Mouse (Mus musculus): ENCODE data around the gene Myh6. TPM values are rescaled to one million over a fixed set of nuclear protein-coding genes. Genes with fewer than 3 reads are reported as not detected.
"Not testable (repeated sequence)": the region's sequence is repeated elsewhere in the genome, so short reads cannot be mapped to it uniquely, and the experiment has no call there.

The Myh6 gene
- polyA plus RNA-seq, 1 experiment from 2014 or later = 2.1 TPM

DNA sequence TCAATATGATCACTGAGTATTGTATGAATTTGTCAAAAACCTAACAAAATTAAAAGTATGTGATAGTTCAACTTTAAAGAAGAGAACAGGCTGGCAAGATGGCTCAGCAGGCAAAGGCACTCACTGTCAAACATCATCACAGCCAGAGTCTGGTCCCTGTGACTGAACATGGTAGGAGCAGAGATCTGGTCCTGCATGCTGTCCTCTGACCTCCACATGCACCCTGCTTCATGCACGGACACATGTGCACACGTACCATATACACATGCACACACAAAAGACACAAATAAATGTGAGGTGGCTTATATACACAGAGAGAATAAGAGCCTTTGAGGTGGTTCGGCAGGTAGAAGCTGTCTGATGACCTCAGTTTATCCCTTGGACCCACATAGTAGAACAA lies 11.2 kb downstream of the Myh6 start:
- no peaks in the 10 kb centered on the region for H3K9me3 ChIP-seq (replicated peaks; ENCODE audit: control insufficient read depth, low read length)
- no peaks in the 10 kb centered on the region for H3K4me1 ChIP-seq (ENCODE audit: control insufficient read depth, insufficient read depth, low read length)
- ATAC-seq (ENCODE audit: insufficient read depth, low FRiP score) = no peak
- 72% methylated on average over 3 of the region's 3 CpGs for WGBS
- no peak overlapping the region for H3K4me2 ChIP-seq (ENCODE audit: low read depth, low read length)
- H3K9ac ChIP-seq (ENCODE audit: low read length) = no peak overlapping the region
- H3K36me3 ChIP-seq (ENCODE audit: control insufficient read depth, insufficient read depth, low read length) = no peaks in the 10 kb centered on the region
- H3K27me3 ChIP-seq (ENCODE audit: control insufficient read depth, insufficient read depth, low read length) = no peaks in the 10 kb centered on the region
- H3K4me3 ChIP-seq (replicated peaks; ENCODE audit: low read length) = no peak overlapping the region
- H3K27ac ChIP-seq (ENCODE audit: low read length) = no peak overlapping the region

DNA sequence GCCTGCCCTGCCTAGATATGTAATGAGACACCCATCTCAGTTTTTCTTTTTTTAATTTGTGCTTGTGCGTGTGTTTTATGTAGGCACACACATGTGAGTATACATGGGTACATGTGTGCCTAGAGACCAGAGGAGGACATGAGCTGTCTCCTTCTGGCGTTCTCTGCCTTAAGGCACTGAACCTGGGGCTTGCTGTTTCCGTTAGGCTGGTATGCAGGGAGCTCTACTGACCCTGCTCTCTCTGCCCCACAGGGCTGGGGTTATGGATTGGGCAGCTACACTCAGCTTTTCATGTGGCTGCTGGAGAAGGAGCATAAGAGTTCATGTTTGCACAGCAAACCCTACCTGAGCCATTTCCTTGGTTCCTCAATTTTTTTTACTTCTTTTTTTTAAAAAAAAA lies 12.3 kb downstream of the Myh6 start:
- H3K4me2 ChIP-seq (ENCODE audit: low read depth, low read length) = no peak overlapping the region
- no peak overlapping the region for H3K9ac ChIP-seq (ENCODE audit: low read length)
- no peaks in the 10 kb centered on the region for H3K9me3 ChIP-seq (replicated peaks; ENCODE audit: control insufficient read depth, low read length)
- no peak for ATAC-seq (ENCODE audit: insufficient read depth, low FRiP score)
- no peaks in the 10 kb centered on the region for H3K4me1 ChIP-seq (ENCODE audit: control insufficient read depth, insufficient read depth, low read length)
- no peak overlapping the region for H3K27ac ChIP-seq (ENCODE audit: low read length)
- WGBS = 73% methylated on average over 3 of the region's 3 CpGs
- no peak overlapping the region for H3K4me3 ChIP-seq (replicated peaks; ENCODE audit: low read length)
- no peaks in the 10 kb centered on the region for H3K36me3 ChIP-seq (ENCODE audit: control insufficient read depth, insufficient read depth, low read length)
- H3K27me3 ChIP-seq (ENCODE audit: control insufficient read depth, insufficient read depth, low read length) = no peaks in the 10 kb centered on the region

DNA sequence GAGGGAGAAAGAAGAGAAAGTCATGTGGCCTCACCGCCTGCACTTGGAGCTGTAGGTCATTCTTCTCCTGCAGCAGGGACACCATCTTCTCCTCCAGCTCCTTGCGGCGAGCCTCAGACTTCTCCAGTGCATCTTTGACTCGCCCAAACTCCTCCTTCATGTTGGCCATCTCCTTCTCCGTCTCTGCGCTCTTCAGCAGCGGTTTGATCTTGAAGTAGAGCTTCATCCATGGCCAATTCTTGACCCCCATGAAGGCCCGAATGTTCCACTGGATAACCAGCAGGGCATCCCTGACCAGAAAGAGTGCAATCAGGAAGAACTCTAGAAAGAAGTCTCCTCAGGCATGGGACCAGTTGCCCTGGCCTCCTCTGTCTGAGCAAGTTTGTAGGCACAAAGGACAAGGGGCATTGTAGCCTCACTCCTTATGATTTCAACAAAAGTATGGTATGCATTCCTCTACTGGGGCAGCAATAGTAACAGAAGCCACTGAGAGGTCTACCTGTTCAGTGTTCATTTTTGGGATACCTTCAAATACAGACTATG lies 13.0 kb downstream of the Myh6 start:
- no peak for ATAC-seq (ENCODE audit: insufficient read depth, low FRiP score)
- Histone ChIP-seq H3K4me3 (replicated peaks; ENCODE audit: low read length) (no peak overlapping the region), H3K9me3 (replicated peaks; ENCODE audit: control insufficient read depth, low read length) (no peaks in the 10 kb centered on the region), H3K36me3 (ENCODE audit: control insufficient read depth, insufficient read depth, low read length) (no peaks in the 10 kb centered on the region), H3K27ac (ENCODE audit: low read length) (no peak overlapping the region), H3K9ac (ENCODE audit: low read length) (no peak overlapping the region), H3K27me3 (ENCODE audit: control insufficient read depth, insufficient read depth, low read length) (no peaks in the 10 kb centered on the region), H3K4me2 (ENCODE audit: low read depth, low read length) (no peak overlapping the region), H3K4me1 (ENCODE audit: control insufficient read depth, insufficient read depth, low read length) (no peaks in the 10 kb centered on the region)
- 92% methylated on average over 8 of the region's 8 CpGs for WGBS

DNA sequence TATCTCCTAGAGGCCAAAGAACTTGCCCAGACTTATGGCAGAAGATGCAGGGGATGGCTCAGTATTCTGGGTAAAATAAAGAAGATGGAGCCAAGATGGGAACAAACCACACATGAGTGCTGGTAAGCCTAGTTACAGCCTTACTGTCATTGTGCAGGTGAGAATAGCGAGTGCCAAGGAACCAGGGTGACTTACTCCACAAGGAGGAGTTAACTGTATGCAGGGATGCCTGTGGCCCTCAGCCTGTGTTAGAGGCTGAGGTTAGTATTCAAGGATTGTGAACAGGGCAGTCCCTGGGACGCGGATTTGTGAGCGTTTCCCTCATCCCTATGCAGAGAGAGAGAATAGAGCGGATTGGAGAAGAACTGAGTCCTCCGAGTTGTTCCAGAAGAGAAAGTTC lies 15.1 kb downstream of the Myh6 start:
- H3K9ac ChIP-seq (ENCODE audit: low read length) = no peak overlapping the region
- no peaks in the 10 kb centered on the region for H3K36me3 ChIP-seq (ENCODE audit: control insufficient read depth, insufficient read depth, low read length)
- no peak for ATAC-seq (ENCODE audit: insufficient read depth, low FRiP score)
- no peaks in the 10 kb centered on the region for H3K4me1 ChIP-seq (ENCODE audit: control insufficient read depth, insufficient read depth, low read length)
- WGBS = 81% methylated on average over 6 of the region's 6 CpGs
- no peak overlapping the region for H3K4me3 ChIP-seq (replicated peaks; ENCODE audit: low read length)
- no peak overlapping the region for H3K4me2 ChIP-seq (ENCODE audit: low read depth, low read length)
- H3K9me3 ChIP-seq (replicated peaks; ENCODE audit: control insufficient read depth, low read length) = no peaks in the 10 kb centered on the region
- no peaks in the 10 kb centered on the region for H3K27me3 ChIP-seq (ENCODE audit: control insufficient read depth, insufficient read depth, low read length)
- H3K27ac ChIP-seq (ENCODE audit: low read length) = no peak overlapping the region

DNA sequence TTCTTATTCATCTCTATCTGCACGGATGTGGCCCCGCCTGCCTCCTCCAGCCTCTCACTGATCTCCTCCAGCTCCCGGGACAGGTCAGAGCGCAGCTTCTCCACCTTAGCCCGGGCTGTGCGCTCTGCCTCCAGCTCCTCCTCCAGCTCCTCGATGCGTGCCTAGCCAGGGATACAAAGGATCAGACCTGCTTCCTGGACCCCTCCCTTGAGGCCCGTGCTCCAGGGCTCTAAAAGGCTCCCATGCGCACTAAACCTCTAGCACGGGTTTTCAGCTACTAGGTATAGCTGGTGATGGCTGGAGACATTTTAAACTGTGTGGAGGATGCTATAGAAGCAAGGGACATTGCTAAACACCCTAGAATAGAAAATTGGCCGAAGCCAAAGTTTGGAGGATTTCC lies 16.2 kb downstream of the Myh6 start:
- Histone ChIP-seq H3K9me3 (replicated peaks; ENCODE audit: control insufficient read depth, low read length) (no peaks in the 10 kb centered on the region), H3K27ac (ENCODE audit: low read length) (no peak overlapping the region), H3K36me3 (ENCODE audit: control insufficient read depth, insufficient read depth, low read length) (no peaks in the 10 kb centered on the region), H3K4me1 (ENCODE audit: control insufficient read depth, insufficient read depth, low read length) (no peaks in the 10 kb centered on the region), H3K4me2 (ENCODE audit: low read depth, low read length) (no peak overlapping the region), H3K9ac (ENCODE audit: low read length) (no peak overlapping the region), H3K27me3 (ENCODE audit: control insufficient read depth, insufficient read depth, low read length) (no peaks in the 10 kb centered on the region), H3K4me3 (replicated peaks; ENCODE audit: low read length) (no peak overlapping the region)
- 52% methylated on average over 12 of the region's 12 CpGs for WGBS
- ATAC-seq (ENCODE audit: insufficient read depth, low FRiP score) = no peak

DNA sequence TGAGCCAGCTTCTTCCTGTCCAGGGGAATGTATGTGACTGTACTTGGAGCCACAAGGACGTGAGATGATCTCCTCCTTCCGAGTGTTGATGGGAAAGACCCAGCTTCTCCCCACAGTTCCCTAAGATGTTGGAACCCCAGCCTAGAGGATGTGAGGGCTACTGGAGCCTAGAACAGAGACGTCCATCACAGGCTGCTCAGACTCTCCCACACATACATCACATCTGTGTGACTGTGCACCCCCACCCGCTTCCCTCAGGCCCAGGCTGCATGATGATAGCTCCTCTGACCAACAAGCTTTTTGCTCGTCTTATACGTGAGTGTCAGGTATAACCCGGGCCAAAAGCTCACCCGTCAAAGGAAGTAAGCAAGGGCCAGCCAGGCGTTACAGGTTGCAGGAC lies 17.9 kb downstream of the Myh6 start:
- ATAC-seq (ENCODE audit: insufficient read depth, low FRiP score) = no peak
- Histone ChIP-seq H3K4me2 (ENCODE audit: low read depth, low read length) (no peak overlapping the region), H3K27me3 (ENCODE audit: control insufficient read depth, insufficient read depth, low read length) (no peaks in the 10 kb centered on the region), H3K9me3 (replicated peaks; ENCODE audit: control insufficient read depth, low read length) (no peaks in the 10 kb centered on the region), H3K36me3 (ENCODE audit: control insufficient read depth, insufficient read depth, low read length) (no peaks in the 10 kb centered on the region), H3K4me3 (replicated peaks; ENCODE audit: low read length) (no peak overlapping the region), H3K27ac (ENCODE audit: low read length) (no peak overlapping the region), H3K9ac (ENCODE audit: low read length) (no peak overlapping the region), H3K4me1 (ENCODE audit: control insufficient read depth, insufficient read depth, low read length) (no peaks in the 10 kb centered on the region)
- WGBS = 81% methylated on average over 9 of the region's 9 CpGs

DNA sequence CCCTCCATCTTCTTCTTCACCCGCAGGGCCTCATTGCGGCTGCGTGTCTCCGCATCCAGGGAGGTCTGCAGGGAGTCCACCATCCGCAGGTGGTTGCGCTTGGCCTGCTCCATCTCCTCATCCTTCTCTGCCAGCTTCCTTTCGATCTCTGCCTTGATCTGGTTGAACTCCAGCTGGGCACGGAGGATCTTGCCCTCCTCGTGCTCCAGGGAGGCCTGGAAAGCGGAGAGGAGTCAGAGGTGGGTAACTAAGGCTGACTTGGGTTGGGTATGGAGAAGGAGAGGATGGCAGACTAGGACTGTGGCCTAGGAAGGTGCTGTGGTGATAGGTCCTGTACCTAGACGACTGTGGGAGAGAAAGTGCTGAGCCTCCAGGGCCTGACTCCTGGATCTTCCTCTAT lies 19.7 kb downstream of the Myh6 start:
- not testable (repeated sequence) for H3K27ac ChIP-seq (ENCODE audit: low read length); H3K9ac ChIP-seq (ENCODE audit: low read length); H3K4me2 ChIP-seq (ENCODE audit: low read depth, low read length); H3K4me1 ChIP-seq (ENCODE audit: control insufficient read depth, insufficient read depth, low read length); H3K36me3 ChIP-seq (ENCODE audit: control insufficient read depth, insufficient read depth, low read length); H3K4me3 ChIP-seq (replicated peaks; ENCODE audit: low read length); H3K27me3 ChIP-seq (ENCODE audit: control insufficient read depth, insufficient read depth, low read length); H3K9me3 ChIP-seq (replicated peaks; ENCODE audit: control insufficient read depth, low read length); ATAC-seq (ENCODE audit: insufficient read depth, low FRiP score)
- WGBS = 86% methylated on average over 10 of the region's 11 CpGs

DNA sequence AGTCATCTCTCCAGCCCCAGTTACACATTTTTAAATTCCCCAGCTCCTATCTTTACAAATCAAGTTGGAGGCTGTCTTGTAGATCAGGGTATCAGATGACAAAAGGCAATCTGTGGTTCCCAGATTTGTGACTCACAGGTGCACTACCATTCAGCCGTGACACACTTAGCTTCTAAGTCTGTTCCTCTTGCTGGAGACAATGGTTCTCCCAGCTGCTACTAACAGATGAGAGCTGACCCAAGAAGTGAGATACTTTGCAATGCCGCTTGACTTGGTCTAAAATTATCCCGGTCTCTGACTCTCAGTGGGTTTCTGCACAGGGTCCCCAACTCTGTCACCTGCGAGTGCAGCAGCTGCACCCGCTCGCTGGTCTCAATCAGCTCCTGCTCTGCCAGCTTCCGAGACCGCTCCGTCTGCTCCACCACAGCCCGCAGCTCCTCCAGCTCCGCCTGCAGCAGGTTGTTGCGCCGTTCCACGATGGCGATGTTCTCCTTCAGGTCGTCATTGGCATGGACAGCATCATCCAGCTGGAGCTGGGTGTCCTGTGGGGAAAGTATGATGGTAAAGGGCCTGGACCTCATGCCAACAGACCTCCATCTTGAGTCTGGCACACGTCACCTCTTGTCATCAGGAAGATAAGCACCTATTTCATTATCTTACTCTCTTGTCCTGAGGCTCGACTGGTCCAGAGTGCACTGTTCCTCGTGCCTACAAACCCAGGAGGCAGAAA lies 20.6 kb downstream of the Myh6 start:
- WGBS = 72% methylated on average over 19 of the region's 19 CpGs
- Histone ChIP-seq H3K27me3 (ENCODE audit: control insufficient read depth, insufficient read depth, low read length) (no peaks in the 10 kb centered on the region), H3K27ac (ENCODE audit: low read length) (no peak overlapping the region), H3K4me3 (replicated peaks; ENCODE audit: low read length) (no peak overlapping the region), H3K9ac (ENCODE audit: low read length) (no peak overlapping the region), H3K9me3 (replicated peaks; ENCODE audit: control insufficient read depth, low read length) (no peaks in the 10 kb centered on the region), H3K4me1 (ENCODE audit: control insufficient read depth, insufficient read depth, low read length) (no peaks in the 10 kb centered on the region), H3K4me2 (ENCODE audit: low read depth, low read length) (no peak overlapping the region), H3K36me3 (ENCODE audit: control insufficient read depth, insufficient read depth, low read length) (no peaks in the 10 kb centered on the region)
- ATAC-seq (ENCODE audit: insufficient read depth, low FRiP score) = no peak

DNA sequence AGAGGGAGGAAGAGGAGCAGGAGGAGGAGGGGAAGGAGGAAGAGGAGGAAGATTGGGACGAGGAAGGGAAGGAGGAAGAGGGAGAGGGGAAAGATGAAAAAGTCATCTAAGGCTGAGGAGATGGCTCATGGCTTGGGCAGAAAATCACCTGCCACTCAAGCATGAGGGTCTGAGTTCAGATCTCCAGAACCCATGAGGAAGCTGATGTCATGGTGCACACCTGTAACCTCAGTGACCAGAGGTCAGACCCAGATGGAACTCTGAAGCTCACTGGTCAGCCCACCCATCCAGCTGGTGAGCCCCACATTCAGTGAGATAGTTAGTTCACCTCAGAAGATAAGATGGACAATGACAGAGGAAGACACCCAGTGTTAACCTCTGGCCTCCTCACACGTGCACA lies 21.8 kb downstream of the Myh6 start:
- Histone ChIP-seq H3K9me3 (replicated peaks; ENCODE audit: control insufficient read depth, low read length) (no peaks in the 10 kb centered on the region), H3K36me3 (ENCODE audit: control insufficient read depth, insufficient read depth, low read length) (no peaks in the 10 kb centered on the region), H3K4me1 (ENCODE audit: control insufficient read depth, insufficient read depth, low read length) (no peaks in the 10 kb centered on the region), H3K27ac (ENCODE audit: low read length) (no peak overlapping the region), H3K27me3 (ENCODE audit: control insufficient read depth, insufficient read depth, low read length) (no peaks in the 10 kb centered on the region), H3K4me3 (replicated peaks; ENCODE audit: low read length) (no peak overlapping the region), H3K9ac (ENCODE audit: low read length) (no peak overlapping the region), H3K4me2 (ENCODE audit: low read depth, low read length) (no peak overlapping the region)
- WGBS = 71% methylated on average over 2 of the region's 2 CpGs
- no peak for ATAC-seq (ENCODE audit: insufficient read depth, low FRiP score)
